Mouse (Mus musculus) spleen, adult 2 months (tissue): ENCODE data around the gene Il27. TPM values are rescaled to one million over a fixed set of nuclear protein-coding genes. Genes with fewer than 3 reads are reported as not detected.

Source experiments
- DNase-seq, 2 experiments: peaks; one replicate each; pipeline versions ENCODE4 v3.0.0 to v3.0.0-alpha.2; 2012 to 2021; ENCODE audit warnings: low spot score in 2 of 2, low read depth in 1 of 2
- H3K27ac ChIP-seq: fragments of 200-500 bp; 2 replicates; pipeline ENCODE4 v1.5.1; 2012; ENCODE audit warnings: low read length, inconsistent platforms; ENCODE audit not compliant: insufficient read depth
- H3K27me3 ChIP-seq: fragments of 200-500 bp; 2 replicates; pipeline ENCODE4 v1.6.1; 2012; ENCODE audit warnings: mild to moderate bottlenecking, moderate library complexity, low read length, inconsistent platforms; ENCODE audit not compliant: control insufficient read depth, insufficient read depth
- H3K36me3 ChIP-seq: fragments of 200-500 bp; 2 replicates; pipeline ENCODE4 v1.6.1; 2012; ENCODE audit warnings: mild to moderate bottlenecking, low read length, inconsistent platforms; ENCODE audit not compliant: control insufficient read depth, insufficient read depth
- H3K4me1 ChIP-seq: fragments of 200-500 bp; 2 replicates; pipeline ENCODE4 v1.6.1; 2011; ENCODE audit warnings: inconsistent platforms; ENCODE audit not compliant: control insufficient read depth, insufficient read depth, insufficient read length
- H3K4me3 ChIP-seq: fragments of 200-500 bp; 2 replicates; pipeline ENCODE4 v1.5.1; 2011; ENCODE audit warnings: mild to moderate bottlenecking, inconsistent platforms; ENCODE audit not compliant: insufficient read depth, insufficient read length; ENCODE audit errors: extremely low read depth
- CTCF ChIP-seq: fragments of 200-500 bp; IDR thresholded peaks from 2 replicates; pipeline ENCODE4 v1.5.1; 2011; ENCODE audit warnings: mild to moderate bottlenecking, inconsistent platforms; ENCODE audit not compliant: insufficient read depth, insufficient read length, insufficient replicate concordance; ENCODE audit errors: extremely low read depth
- POLR2A ChIP-seq: fragments of 200-500 bp; IDR thresholded peaks from 2 replicates; pipeline ENCODE4 v1.6.1; 2011; ENCODE audit warnings: low read depth, low read length, inconsistent platforms
- WGBS: fragments of 180-500 bp; shearing (Covaris S2); methylation state at CpG from one replicate; pipeline ENCODE4 v1.1.7; 2018; 5-methylcytosine and 5-hydroxymethylcytosine counted together
- polyA plus RNA-seq: library from polyadenylated mRNA; depleted of rRNA; stranded (reverse); fragments of >200 nt; gene quantifications from 2 replicates; pipeline ENCODE4 v1.2.3, GENCODE M21; 2012; rRNA removed

Gene Il27
- polyA plus RNA-seq, 1 experiment = 0.79 TPM

- Histone ChIP-seq H3K4me3 (no peak overlapping the region), H3K27ac (no peak overlapping the region), H3K27me3 (no peaks in the 10 kb centered on the region), H3K4me1 (no peaks in the 10 kb centered on the region), H3K36me3 (peaks cover 22% of the 10 kb centered on the region)
- peak in 1 of 2 experiments; percentile 33 for DNase-seq
- TF ChIP-seq CTCF (peak; percentile 13; the same call in 1 of the 2 replicates), POLR2A (no peak)
- WGBS = 72% methylated on average over 8 of the region's 8 CpGs
These were observed 17.8 kb downstream of the Il27 start for GRCm38 (mm10) chr7:126576946-126577345.

GRCm38 (mm10) chr7:126566094-126566765, 28.5 kb downstream of the Il27 start, which contains the start of gene Eif3c:
Gene Eif3c (minus strand): TSS chr7:126566411.
- H3K27me3 ChIP-seq = no peaks in the 10 kb centered on the region
- H3K4me3 ChIP-seq = peak within 1 kb of the TSS; percentile 91
- peak; percentile 76 to 80 for DNase-seq
- H3K4me1 ChIP-seq = no peaks in the 10 kb centered on the region
- TF ChIP-seq CTCF (no peak), POLR2A (peak; percentile 61)
- peak within 1 kb of the TSS; percentile 68 for H3K27ac ChIP-seq
- peaks cover 25% of the 10 kb centered on the region for H3K36me3 ChIP-seq
- WGBS = under 1% methylated on average over 46 of the region's 46 CpGs

- under 1% methylated on average over 28 of the region's 28 CpGs for WGBS
- TF ChIP-seq CTCF (no peak), POLR2A (no peak)
- DNase-seq = no peak
These were observed 29.0 kb downstream of the Il27 start for GRCm38 (mm10) chr7:126565693-126566092.

GRCm38 (mm10) chr7:126556635-126557034, 38.1 kb downstream of the Il27 start:
- Histone ChIP-seq H3K27ac (no peak overlapping the region), H3K36me3 (peaks cover 67% of the 10 kb centered on the region), H3K27me3 (no peaks in the 10 kb centered on the region), H3K4me3 (no peak overlapping the region), H3K4me1 (no peaks in the 10 kb centered on the region)
- 97% methylated on average over 5 of the region's 5 CpGs for WGBS
- no peak for DNase-seq
- no peak for TF ChIP-seq CTCF
- TF ChIP-seq POLR2A = no peak

More at GRCm38 (mm10) chr7:126565693-126566092, 29.0 kb downstream of the Il27 start:
- no peaks in the 10 kb centered on the region for H3K27me3 ChIP-seq
- H3K4me1 ChIP-seq = no peaks in the 10 kb centered on the region
- peaks cover 28% of the 10 kb centered on the region for H3K36me3 ChIP-seq
- H3K4me3 ChIP-seq = peak overlapping the region; percentile 91
- H3K27ac ChIP-seq = peak overlapping the region; percentile 68

- peak in 1 of 2 experiments; percentile 18 for DNase-seq
- Histone ChIP-seq H3K4me1 (no peaks in the 10 kb centered on the region), H3K4me3 (no peak overlapping the region), H3K27ac (no peak overlapping the region), H3K27me3 (no peaks in the 10 kb centered on the region), H3K36me3 (peaks cover 74% of the 10 kb centered on the region)
- TF ChIP-seq POLR2A (no peak), CTCF (no peak)
- WGBS = 89% methylated on average over 1 of the region's 1 CpGs
These were observed 39.9 kb downstream of the Il27 start for GRCm38 (mm10) chr7:126554796-126555195.

GRCm38 (mm10) chr7:126545631-126546030, 49.1 kb downstream of the Il27 start:
- Histone ChIP-seq H3K36me3 (peaks cover 47% of the 10 kb centered on the region), H3K27me3 (no peaks in the 10 kb centered on the region), H3K27ac (no peak overlapping the region), H3K4me1 (no peaks in the 10 kb centered on the region), H3K4me3 (no peak overlapping the region)
- 87% methylated on average over 2 of the region's 2 CpGs for WGBS
- no peak for DNase-seq
- no peak for TF ChIP-seq POLR2A
- no peak for TF ChIP-seq CTCF

- no peak for DNase-seq
- no peaks in the 10 kb centered on the region for H3K27me3 ChIP-seq
- H3K4me3 ChIP-seq = no peak overlapping the region
- no peak overlapping the region for H3K27ac ChIP-seq
- H3K36me3 ChIP-seq = peaks cover 15% of the 10 kb centered on the region
- TF ChIP-seq CTCF (no peak), POLR2A (no peak)
- no peaks in the 10 kb centered on the region for H3K4me1 ChIP-seq
- 76% methylated on average over 1 of the region's 1 CpGs for WGBS
These were observed 53.1 kb downstream of the Il27 start for GRCm38 (mm10) chr7:126541661-126542060.

Other genes with a start within 250 kb of the Il27 start
- gene Lat, start 225.4 kb downstream of the Il27 start, polyA plus RNA-seq = 164 and 223 TPM in 2 replicates
- 115 and 208 TPM in 2 replicates for gene Spns1, start 217.5 kb downstream of the Il27 start, polyA plus RNA-seq
- 9.0 and 10.7 TPM in 2 replicates for gene Nfatc2ip, start 198.2 kb downstream of the Il27 start, polyA plus RNA-seq
- gene Cd19, start 180.1 kb downstream of the Il27 start, polyA plus RNA-seq = 268 and 290 TPM in 2 replicates
- 60.3 and 73.9 TPM in 2 replicates for gene Rabep2, start 166.2 kb downstream of the Il27 start, polyA plus RNA-seq
- gene Atp2a1, start 131.8 kb downstream of the Il27 start, polyA plus RNA-seq = 2.4 and 2.6 TPM in 2 replicates
- 53.4 and 67.4 TPM in 2 replicates for gene Sh2b1, start 119.5 kb downstream of the Il27 start, polyA plus RNA-seq
- gene Tufm, start 107.6 kb downstream of the Il27 start, polyA plus RNA-seq = 51.8 and 58.1 TPM in 2 replicates
- 208 and 311 TPM in 2 replicates for gene Atxn2l, start 91.5 kb downstream of the Il27 start, polyA plus RNA-seq
- gene Eif3c, start 28.5 kb downstream of the Il27 start, polyA plus RNA-seq = 61.0 and 64.7 TPM in 2 replicates
- 13.6 and 15.8 TPM in 2 replicates for gene Apobr, start 10.0 kb downstream of the Il27 start, polyA plus RNA-seq
- 105 and 118 TPM in 2 replicates for gene Cln3, start 9.1 kb downstream of the Il27 start, polyA plus RNA-seq
- gene Nupr1, start 35.9 kb upstream of the Il27 start, polyA plus RNA-seq = 28.8 and 42.3 TPM in 2 replicates
- 31.4 and 32.3 TPM in 2 replicates for gene Sgf29, start 54.4 kb upstream of the Il27 start, polyA plus RNA-seq
- 10.5 and 12.9 TPM in 2 replicates for gene Sult1a1, start 81.5 kb upstream of the Il27 start, polyA plus RNA-seq
- 37.4 and 51.8 TPM in 2 replicates for gene Bola2, start 100.5 kb upstream of the Il27 start, polyA plus RNA-seq
- 13.2 and 19.5 TPM in 2 replicates for gene Slx1b, start 100.8 kb upstream of the Il27 start, polyA plus RNA-seq
- gene Coro1a, start 112.8 kb upstream of the Il27 start, polyA plus RNA-seq = 1,755 and 1,932 TPM in 2 replicates
- 97.0 and 108 TPM in 2 replicates for gene Mapk3, start 164.7 kb upstream of the Il27 start, polyA plus RNA-seq
- gene Gdpd3, start 171.4 kb upstream of the Il27 start, polyA plus RNA-seq = 7.7 and 62.7 TPM in 2 replicates
- gene Ypel3, start 182.0 kb upstream of the Il27 start, polyA plus RNA-seq = 393 and 605 TPM in 2 replicates
- gene Tbx6, start 186.5 kb upstream of the Il27 start, polyA plus RNA-seq = 16.6 and 17.9 TPM in 2 replicates
- gene Ppp4c, start 197.6 kb upstream of the Il27 start, polyA plus RNA-seq = 175 and 184 TPM in 2 replicates
- gene Fam57b, start 202.7 kb upstream of the Il27 start, polyA plus RNA-seq = 0.30 and 0.62 TPM in 2 replicates
- not detected in 2 replicates for gene 4930451I11Rik, start 236.7 kb upstream of the Il27 start, polyA plus RNA-seq